18 mouse cellular contexts compared by ENCODE assay signal in the genomic region with DNA sequence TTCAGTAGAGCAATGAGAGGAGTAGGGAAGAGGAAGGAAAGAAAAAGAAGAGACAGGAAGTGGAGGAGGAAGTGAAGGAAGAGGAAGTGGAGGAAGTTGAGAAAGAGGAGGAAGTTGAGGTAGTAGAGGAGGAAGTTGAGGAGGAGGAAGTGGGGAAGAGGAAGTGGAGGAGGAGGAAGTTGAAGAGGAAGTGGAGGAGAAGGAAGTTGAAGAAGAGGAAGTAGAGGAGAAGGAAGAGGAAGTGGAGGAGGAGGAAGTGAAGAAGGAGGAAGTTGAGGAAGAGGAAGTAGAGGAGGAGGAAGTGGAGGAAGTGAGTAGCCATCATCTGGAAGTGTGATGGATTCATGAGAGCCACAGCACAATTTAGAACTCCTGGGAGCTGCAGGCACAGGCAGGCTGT.
"Had no signal": no experiment of that assay in that cellular context is flagged by ENCODE, and none has a peak within 500 bp of the region (broad histone marks: within the 10 kb centered on the region; RNA-seq: fewer than 3 reads in every experiment).

No protein-coding gene starts in this region.

- H3K36me3 ChIP-seq: intestine, embryonic 15.5 days; kidney, embryonic 15.5 days; limb, embryonic 13.5 days; midbrain, embryonic 13.5 days; neural tube, embryonic 12.5 days; stomach, embryonic 15.5 days had no signal

- H3K4me3 ChIP-seq: intestine, embryonic 15.5 days; kidney, embryonic 15.5 days; limb, embryonic 13.5 days; midbrain, embryonic 13.5 days; myocyte; neural tube, embryonic 12.5 days; stomach, embryonic 15.5 days had no signal

- ATAC-seq: intestine, embryonic 15.5 days; lung, postnatal 0 days; midbrain, embryonic 13.5 days had no signal

- H3K27ac ChIP-seq: intestine, embryonic 15.5 days; kidney, embryonic 15.5 days; limb, embryonic 13.5 days; liver, embryonic 14.5 days; midbrain, embryonic 13.5 days; neural tube, embryonic 12.5 days; stomach, embryonic 15.5 days had no signal

- H3K27me3 ChIP-seq: kidney, embryonic 15.5 days; limb, embryonic 13.5 days; midbrain, embryonic 13.5 days; neural tube, embryonic 12.5 days; stomach, embryonic 15.5 days had no signal

- H3K4me1 ChIP-seq: intestine, embryonic 15.5 days; stomach, embryonic 15.5 days had no signal

- DNase-seq: kidney, adult 2 months; kidney, postnatal 14 days; layer of hippocampus, postnatal 36 days; lung, adult 2 months; lung, postnatal 36 days; retina, postnatal 1 day; right cerebral cortex, postnatal 4 days; spleen, adult 18-20 months; thymus, postnatal 14 days had no signal
